Mouse (Mus musculus) neutrophil, adult 65 days (primary cell): ENCODE data around the gene Nrbf2. TPM values are rescaled to one million over a fixed set of nuclear protein-coding genes. Genes with fewer than 3 reads are reported as not detected.

ENCODE experiments used
- total RNA-seq: library from RNA; stranded (reverse); gene quantifications from 2 replicates; pipeline ENCODE4 v1.2.4, GENCODE M21; 2023

The Nrbf2 gene
- 18.2 and 19.8 TPM in 2 replicates for total RNA-seq

DNA sequence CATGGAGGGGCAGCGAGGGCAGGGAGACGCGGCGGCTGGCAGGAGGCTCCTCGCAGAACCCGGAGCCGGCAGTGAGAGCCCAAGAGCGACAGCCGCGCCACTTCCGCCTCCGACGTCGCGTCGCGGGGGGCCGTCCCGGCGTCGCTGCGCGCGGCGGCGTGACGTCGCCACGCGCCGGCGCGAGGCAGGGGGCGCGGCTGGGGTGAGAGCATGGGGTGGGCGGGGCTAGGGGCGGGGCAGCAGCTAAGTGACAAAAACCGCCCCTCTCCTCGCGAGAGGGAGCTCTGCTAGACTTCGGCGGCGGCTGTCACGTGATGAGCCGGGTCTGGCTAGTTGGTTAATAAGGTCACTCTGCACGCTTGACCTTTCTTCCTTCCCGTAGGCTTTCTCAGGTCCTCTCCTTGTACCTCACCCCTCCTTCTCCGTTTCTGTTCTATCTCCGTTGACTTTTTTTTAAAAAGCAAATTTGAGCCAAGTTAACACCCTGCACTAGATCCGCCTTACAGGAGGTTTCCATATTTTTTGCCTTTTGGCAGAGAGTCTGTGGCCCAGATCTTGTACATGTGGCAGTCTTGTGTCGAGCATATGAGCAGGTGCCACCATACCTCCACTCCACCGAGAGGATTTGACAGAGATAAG lies at the start of gene Nrbf2:
Nrbf2 (minus strand) TSS at position 130 of the 639 bp plus-strand sequence.

Other genes starting within 250 kb of the Nrbf2 start
- gene Jmjd1c, start 189.2 kb downstream of the Nrbf2 start, total RNA-seq = 245 and 317 TPM in 2 replicates
- 66.5 and 68.6 TPM in 2 replicates for gene Reep3, start 188.4 kb downstream of the Nrbf2 start, total RNA-seq